Mouse (Mus musculus) thymus, adult 2 months (tissue): ENCODE results near the gene Cacna2d3. TPM values are rescaled to one million over a fixed set of nuclear protein-coding genes. Genes with fewer than 3 reads are reported as not detected.

Experiments
- DNase-seq: peaks from one replicate; pipeline ENCODE4 v3.0.0; 2021
- H3K27ac ChIP-seq: fragments of 200-500 bp; 2 replicates; pipeline ENCODE4 v1.5.1; 2012; ENCODE audit warnings: low read length, control low read depth; ENCODE audit not compliant: control insufficient read depth, insufficient read depth
- H3K27me3 ChIP-seq: fragments of 200-500 bp; 2 replicates; pipeline ENCODE4 v1.6.1; 2012; ENCODE audit warnings: mild to moderate bottlenecking, low read length, moderate library complexity, mixed read lengths; ENCODE audit not compliant: control insufficient read depth, insufficient read depth
- H3K36me3 ChIP-seq: fragments of 200-500 bp; 2 replicates; pipeline ENCODE4 v1.6.1; 2012; ENCODE audit warnings: mild to moderate bottlenecking, low read length, moderate library complexity; ENCODE audit not compliant: control insufficient read depth, insufficient read depth
- H3K4me1 ChIP-seq: fragments of 200-500 bp; replicated peaks from 2 replicates; pipeline ENCODE4 v1.6.1; 2012; ENCODE audit warnings: low read length; ENCODE audit not compliant: control insufficient read depth, insufficient read depth
- H3K4me3 ChIP-seq: fragments of 200-500 bp; 2 replicates; pipeline ENCODE4 v1.5.1; 2012; ENCODE audit warnings: mild to moderate bottlenecking, low read length, control low read depth, moderate library complexity; ENCODE audit not compliant: control insufficient read depth, insufficient read depth
- CTCF ChIP-seq: fragments of 200-500 bp; IDR thresholded peaks from 2 replicates; pipeline ENCODE4 v1.5.1; 2012; ENCODE audit warnings: mild to moderate bottlenecking, control low read depth, low read length, moderate library complexity, borderline replicate concordance; ENCODE audit not compliant: control insufficient read depth, poor library complexity, insufficient read depth; ENCODE audit errors: extremely low read depth
- POLR2A ChIP-seq: fragments of 200-500 bp; IDR thresholded peaks from 2 replicates; pipeline ENCODE4 v1.6.1; 2012; ENCODE audit warnings: mild to moderate bottlenecking, low read length, control low read depth, moderate library complexity; ENCODE audit not compliant: control insufficient read depth, poor library complexity, insufficient read depth; ENCODE audit errors: extremely low read depth
- WGBS: fragments of 180-500 bp; shearing (Covaris S2); methylation state at CpG from one replicate; pipeline ENCODE4 v1.1.7; 2018; 5-methylcytosine and 5-hydroxymethylcytosine counted together
- polyA plus RNA-seq: library from polyadenylated mRNA; depleted of rRNA; stranded (reverse); fragments of >200 nt; gene quantifications from 2 replicates; pipeline ENCODE4 v1.2.3, GENCODE M21; 2012

Gene Cacna2d3
- polyA plus RNA-seq, 1 experiment, result 0.08 TPM

- H3K4me1 ChIP-seq, result no peaks in the 10 kb centered on the region
- WGBS, result 76% methylated on average over 8 of the region's 8 CpGs
- H3K36me3 ChIP-seq, result no peaks in the 10 kb centered on the region
- H3K27me3 ChIP-seq, result no peaks in the 10 kb centered on the region
- TF ChIP-seq POLR2A (no peak), CTCF (no peak)
- DNase-seq, result no peak
- H3K27ac ChIP-seq, result no peak overlapping the region
- no peak overlapping the region for H3K4me3 ChIP-seq
These were observed 222.9 kb downstream of the Cacna2d3 start for GRCm38 (mm10) chr14:29498546-29499290.

DNA sequence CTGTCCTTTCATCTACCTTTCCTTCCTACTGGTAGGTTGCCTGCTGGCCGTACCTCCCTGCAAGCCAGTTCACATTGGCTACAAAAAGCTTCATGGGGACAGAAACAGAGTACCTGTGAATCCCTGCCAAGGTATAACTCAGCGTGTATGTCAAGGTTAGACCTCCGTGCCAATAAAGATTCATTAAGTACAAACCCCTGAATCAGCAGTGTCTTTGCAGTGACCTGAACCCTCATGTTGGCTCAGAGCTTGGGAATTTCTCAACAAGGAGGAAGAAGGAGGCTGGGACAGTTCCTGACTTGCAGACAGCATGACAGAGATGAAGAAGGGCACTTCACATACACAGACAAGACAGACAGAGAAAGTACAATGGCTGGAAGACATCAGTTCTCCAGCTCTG is 225.1 kb downstream of the Cacna2d3 start:
- Histone ChIP-seq H3K4me3 (no peak overlapping the region), H3K36me3 (no peaks in the 10 kb centered on the region), H3K27ac (no peak overlapping the region), H3K27me3 (no peaks in the 10 kb centered on the region), H3K4me1 (no peaks in the 10 kb centered on the region)
- 95% methylated on average over 3 of the region's 3 CpGs for WGBS
- no peak for DNase-seq
- no peak for TF ChIP-seq POLR2A
- TF ChIP-seq CTCF, result no peak

DNA sequence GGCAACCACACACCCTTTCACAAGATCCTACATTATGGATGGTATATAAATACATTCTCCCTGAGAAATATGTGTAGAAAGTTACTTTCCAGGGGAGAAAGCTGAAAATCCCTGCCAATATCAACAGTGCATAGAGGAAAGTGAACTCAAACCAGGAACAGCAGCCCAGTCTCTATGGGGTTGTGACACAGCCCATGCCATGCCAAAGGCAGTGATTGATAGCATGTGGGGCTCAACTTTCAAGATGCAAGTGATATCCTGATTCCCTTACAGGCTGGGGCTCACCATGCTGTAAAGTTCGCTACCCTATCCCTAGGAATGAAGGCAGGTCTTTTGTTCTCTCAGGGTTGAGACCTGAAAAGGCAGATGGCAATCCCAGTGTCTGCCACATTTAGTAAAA is 229.9 kb downstream of the Cacna2d3 start:
- 81% methylated on average over 1 of the region's 1 CpGs for WGBS
- Histone ChIP-seq H3K27ac (no peak overlapping the region), H3K4me1 (no peaks in the 10 kb centered on the region), H3K36me3 (no peaks in the 10 kb centered on the region), H3K27me3 (no peaks in the 10 kb centered on the region), H3K4me3 (no peak overlapping the region)
- DNase-seq, result no peak
- no peak for TF ChIP-seq CTCF
- TF ChIP-seq POLR2A, result no peak

DNA sequence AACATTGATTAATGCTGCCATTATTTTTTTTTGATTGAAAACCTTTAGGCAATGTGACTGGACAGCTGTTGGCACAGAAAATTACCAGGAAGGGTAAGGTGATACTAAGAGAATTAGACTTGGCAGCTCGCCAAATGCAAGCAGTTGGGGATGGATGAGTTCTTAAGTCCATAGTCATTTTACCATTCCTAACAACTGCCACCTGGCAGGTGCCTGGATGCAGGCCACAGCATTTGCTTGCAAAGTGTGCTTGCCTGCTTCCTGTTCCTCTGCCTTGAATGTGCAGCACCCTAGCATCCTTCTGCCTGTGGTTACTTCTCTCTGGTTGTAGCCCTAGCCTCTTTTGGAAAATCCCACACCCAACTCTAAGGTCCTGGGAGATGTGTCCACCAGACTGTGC is 236.2 kb downstream of the Cacna2d3 start:
- Histone ChIP-seq H3K27ac (no peak overlapping the region), H3K4me1 (no peaks in the 10 kb centered on the region), H3K4me3 (no peak overlapping the region), H3K36me3 (no peaks in the 10 kb centered on the region), H3K27me3 (no peaks in the 10 kb centered on the region)
- no peak for TF ChIP-seq POLR2A
- TF ChIP-seq CTCF, result no peak
- WGBS, result 89% methylated on average over 1 of the region's 1 CpGs
- no peak for DNase-seq

DNA sequence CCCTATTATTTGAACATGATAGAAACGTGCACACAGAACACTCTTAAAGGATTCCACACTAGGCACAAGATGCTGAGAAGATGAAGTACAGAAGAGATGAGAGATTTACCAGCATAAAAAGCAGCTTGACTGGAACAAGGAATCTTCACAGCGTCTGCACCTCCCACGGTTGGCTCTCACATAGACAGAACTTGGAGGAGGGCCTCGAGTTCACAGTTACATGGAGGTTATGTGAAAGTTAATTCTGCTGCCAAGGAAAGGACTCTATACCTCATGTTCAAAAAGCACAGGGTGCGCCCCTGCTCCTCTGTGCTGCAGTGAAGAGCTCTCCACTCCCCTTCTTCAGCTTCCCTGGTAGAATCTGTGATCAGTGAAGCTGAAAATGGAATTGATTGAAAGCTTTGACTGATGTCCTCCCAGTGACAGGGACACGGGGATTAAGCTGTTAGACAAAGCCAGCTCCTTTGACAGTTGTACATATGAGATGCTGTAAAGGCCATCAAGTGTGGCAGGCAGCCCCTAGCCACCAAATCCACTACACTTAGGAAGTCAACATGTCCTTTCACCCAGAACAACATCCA is 243.2 kb downstream of the Cacna2d3 start:
- DNase-seq, result no peak
- TF ChIP-seq POLR2A, result no peak
- H3K27ac ChIP-seq, result no peak overlapping the region
- H3K36me3 ChIP-seq, result no peaks in the 10 kb centered on the region
- H3K4me1 ChIP-seq, result no peaks in the 10 kb centered on the region
- 82% methylated on average over 6 of the region's 6 CpGs for WGBS
- H3K4me3 ChIP-seq, result no peak overlapping the region
- no peaks in the 10 kb centered on the region for H3K27me3 ChIP-seq

DNA sequence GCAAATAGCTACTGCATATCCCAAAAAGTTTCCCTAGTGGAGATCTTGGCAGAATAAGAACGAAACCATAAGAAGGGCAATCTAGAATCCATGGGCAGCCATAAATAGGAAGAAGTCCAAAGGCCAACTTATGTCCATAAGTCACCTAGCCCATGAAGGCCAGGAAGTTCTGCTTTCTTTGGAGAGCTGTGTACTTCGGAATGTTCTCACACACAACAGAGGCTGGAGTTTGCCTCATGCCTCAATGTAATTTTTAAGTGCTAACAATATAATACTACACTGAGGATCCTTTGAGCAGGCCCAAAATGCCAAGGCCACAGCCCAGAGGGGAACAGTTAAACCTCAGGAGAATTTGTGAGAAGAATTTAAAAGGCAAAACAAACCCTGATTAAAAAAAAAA is 257.4 kb downstream of the Cacna2d3 start:
- Histone ChIP-seq H3K27me3 (no peaks in the 10 kb centered on the region), H3K27ac (no peak overlapping the region), H3K4me1 (no peaks in the 10 kb centered on the region), H3K4me3 (no peak overlapping the region), H3K36me3 (no peaks in the 10 kb centered on the region)
- 84% methylated on average over 2 of the region's 2 CpGs for WGBS
- DNase-seq, result no peak
- TF ChIP-seq POLR2A (no peak), CTCF (no peak)

DNA sequence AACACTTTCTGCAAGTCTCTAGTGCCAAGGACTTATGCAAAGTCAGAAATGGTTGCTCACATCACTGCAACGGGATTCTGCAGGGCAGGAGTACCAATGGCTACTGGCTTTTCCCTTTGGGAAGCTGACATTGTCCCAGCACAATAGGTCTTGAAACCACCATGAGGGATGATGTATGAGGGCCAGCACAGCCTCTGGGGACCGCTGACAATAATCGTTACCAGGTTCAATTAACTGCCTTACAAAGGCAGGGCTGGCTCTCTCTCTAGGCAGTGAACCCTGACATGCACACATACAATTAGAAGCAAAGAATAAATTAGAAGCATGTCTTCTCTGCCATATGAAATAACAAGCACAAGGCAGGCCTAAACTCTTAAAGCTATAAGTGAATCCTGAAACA is 272.5 kb downstream of the Cacna2d3 start:
- no peak overlapping the region for H3K4me3 ChIP-seq
- H3K27me3 ChIP-seq, result no peaks in the 10 kb centered on the region
- H3K4me1 ChIP-seq, result no peaks in the 10 kb centered on the region
- DNase-seq, result no peak
- TF ChIP-seq CTCF, result no peak
- TF ChIP-seq POLR2A, result no peak
- no peaks in the 10 kb centered on the region for H3K36me3 ChIP-seq
- WGBS, result 82% methylated on average over 3 of the region's 3 CpGs
- no peak overlapping the region for H3K27ac ChIP-seq
